Mouse (Mus musculus): Measurements from ENCODE around the gene Defa26.
"Not testable (repeated sequence)": the region's sequence is repeated elsewhere in the genome, so short reads cannot be mapped to it uniquely, and the experiment has no call there.

Gene Defa26

DNA sequence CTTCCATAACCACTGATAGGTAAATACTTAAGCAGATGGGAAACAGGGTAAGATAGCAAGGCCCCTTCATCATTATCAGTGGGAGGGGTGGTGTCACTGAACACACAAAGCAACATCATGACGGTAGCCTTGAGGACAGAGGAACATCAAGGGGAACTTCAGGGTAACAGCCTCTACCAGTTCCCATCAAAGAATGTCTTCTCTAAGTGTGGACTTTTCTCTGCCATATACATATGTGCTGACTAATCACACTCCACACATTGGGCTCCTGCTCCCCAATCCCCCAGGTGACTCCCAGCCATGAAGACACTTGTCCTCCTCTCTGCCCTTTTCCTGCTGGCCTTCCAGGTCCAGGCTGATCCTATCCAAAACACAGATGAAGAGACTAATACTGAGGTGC, at the start of gene Defa26:
Gene Defa26 (plus strand): TSS at position 301 of the 400 bp plus-strand sequence.
- not testable (repeated sequence) for DNase-seq (ENCODE audit: low spot score)

DNA sequence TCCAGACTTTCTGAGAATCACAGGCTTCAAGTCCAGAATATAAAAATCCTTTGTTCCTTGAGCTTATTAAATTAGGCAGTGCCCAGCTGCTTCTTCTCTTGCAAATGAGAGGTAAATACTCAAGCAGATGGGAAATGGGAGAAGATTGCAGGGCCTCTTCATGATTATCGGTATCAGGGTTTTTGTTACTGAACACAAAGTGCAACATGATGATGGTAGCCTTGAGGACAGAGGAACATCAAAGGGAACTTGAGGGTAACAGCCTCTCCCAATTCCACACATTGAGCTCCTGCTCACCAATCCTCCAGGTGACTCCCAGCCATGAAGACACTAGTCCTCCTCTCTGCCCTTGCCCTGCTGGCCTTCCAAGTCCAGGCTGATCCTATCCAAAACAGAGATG, 35.3 kb upstream of the Defa26 start, which contains the start of gene Defa28:
Gene Defa28 (plus strand): TSS at position 301 of the 400 bp plus-strand sequence.
- not testable (repeated sequence) for DNase-seq (ENCODE audit: low spot score)

DNA sequence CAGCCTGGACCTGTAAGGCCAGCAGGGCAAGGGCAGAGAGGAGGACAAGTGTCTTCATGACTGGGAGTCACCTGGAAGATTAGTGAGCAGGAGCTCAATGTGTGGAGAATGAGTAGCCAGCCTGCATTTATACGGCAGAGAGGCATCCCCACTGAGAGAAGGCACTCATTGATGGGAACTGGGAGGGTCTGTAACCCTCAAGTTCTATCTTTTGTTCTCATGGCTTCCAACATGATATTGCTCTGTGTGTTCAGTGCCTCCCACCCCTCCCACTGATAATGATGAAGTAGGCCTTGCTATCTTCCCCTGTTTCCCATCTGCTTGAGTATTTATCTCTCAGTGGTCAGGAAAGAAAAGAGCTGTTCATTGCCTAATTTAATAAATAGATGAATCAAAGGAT, 23.6 kb upstream of the Defa26 start, which contains the start of gene Gm7861:
Gene Gm7861 (minus strand): TSS at position 101 of the 400 bp plus-strand sequence.
- DNase-seq (ENCODE audit: low spot score): not testable (repeated sequence)

DNA sequence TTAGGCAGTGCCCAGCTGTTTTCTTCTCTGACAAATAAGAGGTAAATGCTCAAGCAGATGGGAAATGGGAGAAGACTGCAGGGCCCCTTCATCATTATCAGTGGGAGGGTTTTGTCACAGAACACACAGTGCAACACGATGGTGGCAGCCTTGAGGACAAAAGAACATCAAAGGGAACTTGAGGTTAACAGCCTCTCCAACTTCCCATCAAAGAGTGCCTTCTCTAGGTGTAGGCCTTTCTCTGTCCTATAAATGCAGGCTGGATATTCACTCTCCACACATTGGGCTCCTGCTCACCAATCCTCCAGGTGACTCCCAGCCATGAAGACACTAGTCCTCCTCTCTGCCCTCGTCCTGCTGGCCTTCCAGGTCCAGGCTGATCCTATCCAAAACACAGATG, 37.5 kb downstream of the Defa26 start, which contains the start of gene Defa17:
Gene Defa17 (plus strand): TSS at position 301 of the 400 bp plus-strand sequence.
- DNase-seq (ENCODE audit: low spot score): not testable (repeated sequence)

DNA sequence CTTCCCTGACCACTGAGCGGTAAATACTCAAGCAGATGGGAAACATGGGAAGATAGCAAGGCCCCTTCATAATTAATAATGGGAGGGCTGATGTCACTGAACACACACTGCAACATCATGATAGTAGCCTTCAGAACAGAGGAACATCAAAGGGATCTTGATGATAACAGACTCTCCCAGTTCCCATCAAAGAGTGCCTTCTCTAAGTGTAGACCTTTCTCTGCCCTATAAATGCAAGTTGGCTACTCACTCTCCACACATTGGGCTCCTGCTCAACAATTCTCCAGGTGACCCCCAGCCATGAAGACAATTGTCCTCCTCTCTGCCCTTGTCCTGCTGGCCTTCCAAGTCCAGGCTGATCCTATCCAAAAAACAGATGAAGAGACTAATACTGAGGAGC, 47.5 kb downstream of the Defa26 start, which contains the start of gene Defa34:
Gene Defa34 (plus strand): TSS at position 301 of the 400 bp plus-strand sequence.
- not testable (repeated sequence) for DNase-seq (ENCODE audit: low spot score)

All from embryo, embryonic 10 days (tissue).